Mouse (Mus musculus): ENCODE data around the gene Rab11b. TPM values are rescaled to one million over a fixed set of nuclear protein-coding genes. Genes with fewer than 3 reads are reported as not detected.

Gene Rab11b
- polyA plus RNA-seq, 1 experiment from 2014 or later, result 469 TPM

- H3K4me3 ChIP-seq (replicated peaks; ENCODE audit: low read length), result no peak overlapping the region
- H3K36me3 ChIP-seq (ENCODE audit: control insufficient read depth, insufficient read depth), result no peaks in the 10 kb centered on the region
- H3K27me3 ChIP-seq (replicated peaks; ENCODE audit: control insufficient read depth, insufficient read depth, low read length), result no peaks in the 10 kb centered on the region
- H3K4me1 ChIP-seq (replicated peaks; ENCODE audit: control insufficient read depth, insufficient read depth, low read length), result peaks cover 4% of the 10 kb centered on the region
- H3K27ac ChIP-seq (ENCODE audit: low read length), result no peak overlapping the region
- 86% methylated on average over 18 of the region's 18 CpGs for WGBS
- H3K9me3 ChIP-seq (ENCODE audit: control insufficient read depth, low read length), result no peaks in the 10 kb centered on the region
- ATAC-seq, result no peak
- no peak overlapping the region for H3K4me2 ChIP-seq (ENCODE audit: low read length)
- H3K9ac ChIP-seq (replicated peaks; ENCODE audit: low read depth, low read length), result no peak overlapping the region
These were observed 26.0 kb upstream of the Rab11b start for GRCm38 (mm10) chr17:33786375-33786774.

DNA sequence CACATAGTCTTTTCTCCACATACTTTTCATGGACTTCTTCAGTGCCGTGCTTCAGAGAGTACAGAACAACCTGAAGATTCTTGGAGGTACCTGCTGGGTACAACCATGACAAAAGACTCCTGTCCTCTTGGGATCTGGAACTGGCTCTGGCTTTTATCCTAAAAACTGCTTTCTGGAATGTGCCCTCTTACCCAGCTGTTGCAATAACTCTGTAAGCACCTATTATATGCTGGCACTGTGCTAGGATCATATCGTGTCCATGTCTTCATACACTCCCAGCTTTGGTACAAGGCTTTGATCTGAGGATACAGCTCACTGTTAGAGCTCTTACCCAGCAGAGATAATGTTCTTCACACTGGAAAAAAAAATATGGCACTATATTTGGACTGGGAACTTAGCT, 24.6 kb upstream of the Rab11b start:
- WGBS, result 96% methylated on average over 2 of the region's 2 CpGs
- Histone ChIP-seq H3K9ac (replicated peaks; ENCODE audit: low read depth, low read length) (no peak overlapping the region), H3K27me3 (replicated peaks; ENCODE audit: control insufficient read depth, insufficient read depth, low read length) (no peaks in the 10 kb centered on the region), H3K36me3 (ENCODE audit: control insufficient read depth, insufficient read depth) (no peaks in the 10 kb centered on the region), H3K4me3 (replicated peaks; ENCODE audit: low read length) (no peak overlapping the region), H3K27ac (ENCODE audit: low read length) (no peak overlapping the region), H3K4me1 (replicated peaks; ENCODE audit: control insufficient read depth, insufficient read depth, low read length) (peaks cover 12% of the 10 kb centered on the region), H3K4me2 (ENCODE audit: low read length) (no peak overlapping the region), H3K9me3 (ENCODE audit: control insufficient read depth, low read length) (no peaks in the 10 kb centered on the region)
- no peak for ATAC-seq

DNA sequence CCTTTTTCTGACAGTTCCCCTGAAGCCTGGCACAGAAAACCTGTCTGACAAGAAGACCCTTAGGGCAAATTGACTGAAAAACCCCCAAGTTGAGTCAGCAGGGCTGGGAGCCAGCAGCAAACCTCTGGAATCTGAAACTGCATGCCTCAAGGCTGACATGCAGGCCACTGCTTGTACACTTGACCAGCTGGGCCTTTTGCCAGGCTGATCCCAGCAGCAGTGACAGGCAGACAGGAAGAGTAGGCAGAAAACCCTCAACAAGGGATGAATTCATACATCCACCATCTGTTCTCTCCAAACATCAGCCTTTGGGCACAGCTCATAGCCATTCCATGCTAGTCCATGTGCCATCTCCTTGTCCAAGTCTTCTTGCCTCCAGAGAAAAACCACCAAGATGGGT, 23.1 kb upstream of the Rab11b start:
- Histone ChIP-seq H3K4me1 (replicated peaks; ENCODE audit: control insufficient read depth, insufficient read depth, low read length) (peaks cover 26% of the 10 kb centered on the region), H3K9ac (replicated peaks; ENCODE audit: low read depth, low read length) (no peak overlapping the region), H3K9me3 (ENCODE audit: control insufficient read depth, low read length) (no peaks in the 10 kb centered on the region), H3K27ac (ENCODE audit: low read length) (no peak overlapping the region), H3K4me3 (replicated peaks; ENCODE audit: low read length) (no peak overlapping the region), H3K36me3 (ENCODE audit: control insufficient read depth, insufficient read depth) (no peaks in the 10 kb centered on the region), H3K4me2 (ENCODE audit: low read length) (no peak overlapping the region), H3K27me3 (replicated peaks; ENCODE audit: control insufficient read depth, insufficient read depth, low read length) (no peaks in the 10 kb centered on the region)
- no peak for ATAC-seq

DNA sequence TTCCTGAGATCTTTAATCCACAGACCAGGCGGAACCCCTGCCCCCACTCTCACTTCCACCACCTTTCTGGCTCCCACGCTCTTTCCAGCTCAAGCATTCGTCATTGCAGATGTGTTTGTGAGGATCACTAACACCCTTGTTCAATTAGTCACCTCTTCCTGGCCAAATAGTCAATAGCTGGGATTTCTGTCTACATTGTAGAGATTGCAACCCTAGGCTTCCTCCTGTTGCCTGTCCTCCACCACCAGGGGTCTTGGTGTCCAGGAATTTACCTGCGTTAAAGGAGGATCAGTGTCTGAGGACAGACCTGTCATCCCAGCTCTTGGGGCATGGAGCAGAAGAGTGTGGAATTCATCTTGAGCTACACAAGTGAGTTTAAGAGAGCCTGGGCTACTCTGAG, 21.7 kb upstream of the Rab11b start:
- no peaks in the 10 kb centered on the region for H3K36me3 ChIP-seq (ENCODE audit: control insufficient read depth, insufficient read depth)
- H3K27ac ChIP-seq (ENCODE audit: low read length), result no peak overlapping the region
- H3K9ac ChIP-seq (replicated peaks; ENCODE audit: low read depth, low read length), result no peak overlapping the region
- no peaks in the 10 kb centered on the region for H3K27me3 ChIP-seq (replicated peaks; ENCODE audit: control insufficient read depth, insufficient read depth, low read length)
- H3K4me2 ChIP-seq (ENCODE audit: low read length), result peak overlapping the region; percentile 79
- no peaks in the 10 kb centered on the region for H3K9me3 ChIP-seq (ENCODE audit: control insufficient read depth, low read length)
- ATAC-seq, result no peak
- H3K4me1 ChIP-seq (replicated peaks; ENCODE audit: control insufficient read depth, insufficient read depth, low read length), result peaks cover 26% of the 10 kb centered on the region
- no peak overlapping the region for H3K4me3 ChIP-seq (replicated peaks; ENCODE audit: low read length)
- WGBS, result 46% methylated on average over 4 of the region's 4 CpGs

GRCm38 (mm10) chr17:33781124-33781977, 21.0 kb upstream of the Rab11b start, which contains the start of gene Angptl4:
Gene Angptl4, minus strand, starts transcription at chr17:33781830.
- peak within 1 kb of the TSS; percentile 79 for H3K4me2 ChIP-seq (ENCODE audit: low read length)
- WGBS, result under 1% methylated on average over 48 of the region's 50 CpGs
- H3K4me1 ChIP-seq (replicated peaks; ENCODE audit: control insufficient read depth, insufficient read depth, low read length), result peaks cover 26% of the 10 kb centered on the region
- H3K4me3 ChIP-seq (replicated peaks; ENCODE audit: low read length), result peak within 1 kb of the TSS; percentile 47
- H3K27ac ChIP-seq (ENCODE audit: low read length), result peak within 1 kb of the TSS; percentile 33; the same call in 1 of the 2 replicates
- ATAC-seq, result peak; percentile 78
- H3K9ac ChIP-seq (replicated peaks; ENCODE audit: low read depth, low read length), result peak within 1 kb of the TSS; percentile 53
- no peaks in the 10 kb centered on the region for H3K9me3 ChIP-seq (ENCODE audit: control insufficient read depth, low read length)
- H3K27me3 ChIP-seq (replicated peaks; ENCODE audit: control insufficient read depth, insufficient read depth, low read length), result no peaks in the 10 kb centered on the region
- no peaks in the 10 kb centered on the region for H3K36me3 ChIP-seq (ENCODE audit: control insufficient read depth, insufficient read depth)

- H3K27me3 ChIP-seq (replicated peaks; ENCODE audit: control insufficient read depth, insufficient read depth, low read length), result no peaks in the 10 kb centered on the region
- H3K9ac ChIP-seq (replicated peaks; ENCODE audit: low read depth, low read length), result no peak overlapping the region
- H3K4me2 ChIP-seq (ENCODE audit: low read length), result peak overlapping the region; percentile 79
- no peak for ATAC-seq
- H3K36me3 ChIP-seq (ENCODE audit: control insufficient read depth, insufficient read depth), result no peaks in the 10 kb centered on the region
- peak overlapping the region; percentile 47; the same call in 1 of the 2 replicates for H3K4me3 ChIP-seq (replicated peaks; ENCODE audit: low read length)
- H3K27ac ChIP-seq (ENCODE audit: low read length), result peak overlapping the region; percentile 33; the same call in 1 of the 2 replicates
- H3K4me1 ChIP-seq (replicated peaks; ENCODE audit: control insufficient read depth, insufficient read depth, low read length), result peaks cover 26% of the 10 kb centered on the region
- H3K9me3 ChIP-seq (ENCODE audit: control insufficient read depth, low read length), result no peaks in the 10 kb centered on the region
- 85% methylated on average over 5 of the region's 5 CpGs for WGBS
These were observed 20.1 kb upstream of the Rab11b start for GRCm38 (mm10) chr17:33780431-33780830.

DNA sequence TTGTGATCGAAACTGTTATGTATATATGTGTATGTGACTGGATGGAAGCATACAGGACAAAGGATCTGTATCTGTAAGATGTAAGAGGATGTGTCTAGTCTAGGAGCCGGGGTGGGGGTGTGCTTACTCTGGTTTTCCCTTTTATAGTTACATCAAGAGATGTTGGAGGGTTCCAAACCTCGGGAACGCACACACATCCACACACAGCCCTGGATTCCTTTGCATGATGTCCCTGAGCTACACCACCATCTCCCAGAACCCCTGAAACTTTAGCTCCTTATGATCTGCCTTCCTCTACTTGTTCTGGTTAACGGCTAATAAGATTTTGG, 19.6 kb upstream of the Rab11b start:
- WGBS, result 91% methylated on average over 5 of the region's 5 CpGs
- Histone ChIP-seq H3K27me3 (replicated peaks; ENCODE audit: control insufficient read depth, insufficient read depth, low read length) (no peaks in the 10 kb centered on the region), H3K27ac (ENCODE audit: low read length) (peak overlapping the region; percentile 44; the same call in 1 of the 2 replicates), H3K4me3 (replicated peaks; ENCODE audit: low read length) (no peak overlapping the region), H3K4me1 (replicated peaks; ENCODE audit: control insufficient read depth, insufficient read depth, low read length) (peaks cover 26% of the 10 kb centered on the region), H3K9me3 (ENCODE audit: control insufficient read depth, low read length) (no peaks in the 10 kb centered on the region), H3K4me2 (ENCODE audit: low read length) (peak overlapping the region; percentile 37; the same call in 1 of the 2 replicates), H3K36me3 (ENCODE audit: control insufficient read depth, insufficient read depth) (no peaks in the 10 kb centered on the region), H3K9ac (replicated peaks; ENCODE audit: low read depth, low read length) (no peak overlapping the region)
- ATAC-seq, result no peak

GRCm38 (mm10) chr17:33779271-33779966, 19.1 kb upstream of the Rab11b start:
- Histone ChIP-seq H3K27ac (ENCODE audit: low read length) (peak overlapping the region; percentile 57; the same call in 1 of the 2 replicates), H3K36me3 (ENCODE audit: control insufficient read depth, insufficient read depth) (no peaks in the 10 kb centered on the region), H3K9ac (replicated peaks; ENCODE audit: low read depth, low read length) (no peak overlapping the region), H3K4me2 (ENCODE audit: low read length) (peak overlapping the region; percentile 37), H3K27me3 (replicated peaks; ENCODE audit: control insufficient read depth, insufficient read depth, low read length) (no peaks in the 10 kb centered on the region), H3K9me3 (ENCODE audit: control insufficient read depth, low read length) (no peaks in the 10 kb centered on the region), H3K4me1 (replicated peaks; ENCODE audit: control insufficient read depth, insufficient read depth, low read length) (peaks cover 26% of the 10 kb centered on the region), H3K4me3 (replicated peaks; ENCODE audit: low read length) (no peak overlapping the region)
- 46% methylated on average over 9 of the region's 9 CpGs for WGBS
- peak; percentile 88 for ATAC-seq

DNA sequence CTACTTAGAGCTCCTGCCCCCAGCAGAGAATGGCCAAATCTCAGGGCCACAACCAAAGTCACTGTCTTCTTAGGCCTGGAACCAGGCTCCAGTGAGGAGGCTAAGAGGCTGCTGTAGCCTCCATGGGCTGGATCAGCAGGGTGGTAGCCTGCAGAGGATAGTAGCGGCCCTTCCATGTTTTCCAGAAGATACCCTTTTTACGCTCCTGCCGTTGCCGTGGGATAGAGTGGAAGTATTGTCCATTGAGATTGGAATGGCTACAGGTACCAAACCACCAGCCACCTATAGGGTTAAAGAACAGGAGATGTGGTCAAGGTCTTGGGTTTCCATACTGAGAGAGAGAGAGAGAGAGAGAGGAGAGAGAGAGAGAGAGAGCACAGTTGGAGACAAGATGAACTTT, 15.0 kb upstream of the Rab11b start:
- H3K9me3 ChIP-seq (ENCODE audit: control insufficient read depth, low read length), result no peaks in the 10 kb centered on the region
- whole genome bisulfite sequencing, result 96% methylated on average over 4 of the region's 4 CpGs
- H3K27ac ChIP-seq (ENCODE audit: low read length), result no peak overlapping the region
- H3K27me3 ChIP-seq (replicated peaks; ENCODE audit: control insufficient read depth, insufficient read depth, low read length), result no peaks in the 10 kb centered on the region
- no peak overlapping the region for H3K4me2 ChIP-seq (ENCODE audit: low read length)
- H3K4me1 ChIP-seq (replicated peaks; ENCODE audit: control insufficient read depth, insufficient read depth, low read length), result peaks cover 15% of the 10 kb centered on the region
- H3K4me3 ChIP-seq (replicated peaks; ENCODE audit: low read length), result no peak overlapping the region
- no peak overlapping the region for H3K9ac ChIP-seq (replicated peaks; ENCODE audit: low read depth, low read length)
- no peak for ATAC-seq
- H3K36me3 ChIP-seq (ENCODE audit: control insufficient read depth, insufficient read depth), result no peaks in the 10 kb centered on the region
